Mouse (Mus musculus): ENCODE results near the gene Dmc1.

DNA sequence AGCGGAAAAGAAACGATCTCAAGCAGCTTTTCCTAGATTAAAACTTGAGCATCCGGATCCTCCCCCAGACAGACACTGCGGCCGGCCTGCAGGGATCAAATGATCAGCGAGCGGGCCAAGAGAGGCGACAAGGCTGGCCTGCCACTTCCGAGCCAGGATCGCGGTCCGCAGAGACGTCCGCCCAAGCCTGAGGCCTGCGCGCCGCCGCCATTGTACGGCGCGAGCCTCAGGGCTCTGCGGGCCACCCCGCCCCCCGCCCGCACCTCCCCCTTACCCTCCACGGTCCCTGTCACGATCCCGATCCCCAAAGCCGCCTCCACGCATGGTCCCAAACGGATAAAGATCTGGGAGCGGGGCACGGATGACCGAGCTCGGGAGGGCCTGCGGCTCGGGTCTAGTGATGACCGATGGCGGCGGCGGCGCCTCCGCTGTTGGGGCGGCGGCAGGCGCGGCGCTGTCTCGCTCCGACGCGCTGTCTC lies 58.9 kb downstream of the Dmc1 start:
- no peak for TF ChIP-seq POLR2A (IDR thresholded peaks at IDR 0.05; ENCODE audit: low read depth, low read length)
- no peak; the same call in 1 of the 2 replicates for TF ChIP-seq TCF12 (IDR thresholded peaks at IDR 0.05; ENCODE audit: low read depth, low read length)
- no peak for TF ChIP-seq CTCF (conservative IDR thresholded peaks at IDR 0.05 in 1 of 2, IDR thresholded peaks at IDR 0.05 in 1 of 2; ENCODE audit: low read depth in 2 of 2, low read length in 2 of 2)
